Mouse (Mus musculus): Measurements from ENCODE around the gene Wdr60. TPM values are rescaled to one million over a fixed set of nuclear protein-coding genes. Genes with fewer than 3 reads are reported as not detected.
"Not testable (repeated sequence)": the region's sequence is repeated elsewhere in the genome, so short reads cannot be mapped to it uniquely, and the experiment has no call there.

Gene Wdr60
- 12.5 and 16.4 TPM in 2 replicates for polyA plus RNA-seq (2012; rRNA removed)

DNA sequence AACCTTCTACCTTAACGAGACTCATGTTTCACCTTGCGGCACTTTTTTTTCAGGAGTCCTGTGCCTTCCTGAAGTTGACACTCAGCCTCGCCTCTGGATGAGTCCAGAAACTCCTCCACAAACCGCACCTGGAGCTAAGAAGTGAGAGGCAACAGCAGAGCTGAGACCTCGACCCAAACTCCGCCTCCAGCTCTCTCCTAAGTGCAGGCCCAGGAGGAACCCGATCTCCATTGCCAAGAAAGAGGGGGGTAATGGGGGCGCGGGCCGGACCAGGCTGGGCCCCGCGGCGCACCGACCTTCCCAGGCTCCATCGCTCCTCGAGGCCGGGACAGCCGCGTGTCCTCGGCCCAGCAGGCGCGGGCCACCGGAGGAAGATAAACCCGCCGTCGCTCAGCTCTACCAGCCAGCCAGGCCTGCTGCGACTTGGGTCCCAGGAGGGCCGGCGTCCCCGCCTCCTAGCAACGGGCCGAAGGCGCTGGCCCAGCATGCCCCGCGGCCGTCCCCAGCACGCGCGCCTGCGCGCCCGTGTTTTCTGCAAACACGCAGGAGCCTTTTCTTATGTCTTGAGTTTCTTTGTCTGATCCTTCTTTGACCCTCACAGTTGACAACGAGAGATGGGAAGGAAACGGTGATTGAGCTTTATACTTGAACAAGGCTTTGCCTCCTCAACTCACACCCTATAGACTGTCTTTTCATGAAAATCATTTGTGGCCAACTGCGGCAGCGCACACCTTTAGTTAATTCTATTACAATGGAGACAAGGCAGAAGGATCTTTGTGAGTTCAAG lies at the start of gene Wdr60:
Wdr60 (minus strand) TSS at position 468 of the 787 bp plus-strand sequence.
- DNase-seq (ENCODE audit: low spot score), result peak; percentile 84

DNA sequence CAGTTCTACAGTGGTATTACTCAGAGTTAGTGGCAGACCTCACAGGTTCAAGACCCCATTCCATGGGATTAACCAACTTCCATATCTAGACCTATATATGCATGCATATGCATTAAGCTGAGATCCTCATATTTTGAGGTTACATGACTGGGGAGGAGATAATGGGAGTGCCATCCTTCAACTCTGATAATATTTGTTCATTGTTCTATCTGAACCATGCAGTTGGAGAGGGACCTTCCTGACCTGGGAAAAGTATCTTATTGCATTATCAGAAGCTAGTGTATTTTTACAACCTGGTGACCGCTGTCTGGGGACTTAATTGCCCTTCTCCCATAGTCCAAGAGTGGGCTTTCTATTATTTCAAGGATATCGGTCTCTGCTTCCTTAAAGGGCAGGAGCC lies 45.8 kb upstream of the Wdr60 start:
- DNase-seq (ENCODE audit: low spot score), result no peak

DNA sequence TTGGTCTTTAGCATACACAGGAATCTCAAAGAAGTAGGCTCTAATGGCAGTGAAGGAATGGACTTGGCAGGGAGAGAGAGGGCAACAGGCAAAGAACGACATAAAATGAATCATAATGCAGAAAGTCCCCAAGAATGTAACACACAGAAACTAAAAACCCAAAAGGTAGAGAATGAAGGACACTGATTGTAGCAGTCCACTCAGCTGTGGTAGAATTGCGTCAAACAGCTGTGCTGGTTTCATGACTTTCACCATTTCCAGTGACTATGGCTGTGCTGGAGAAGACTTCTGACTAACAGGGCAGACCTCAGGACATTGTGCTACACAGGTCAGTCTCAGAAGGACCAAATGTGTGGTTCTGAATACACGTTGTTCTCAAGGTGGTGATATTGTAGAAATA lies 45.0 kb upstream of the Wdr60 start:
- no peak for DNase-seq (ENCODE audit: low spot score)

DNA sequence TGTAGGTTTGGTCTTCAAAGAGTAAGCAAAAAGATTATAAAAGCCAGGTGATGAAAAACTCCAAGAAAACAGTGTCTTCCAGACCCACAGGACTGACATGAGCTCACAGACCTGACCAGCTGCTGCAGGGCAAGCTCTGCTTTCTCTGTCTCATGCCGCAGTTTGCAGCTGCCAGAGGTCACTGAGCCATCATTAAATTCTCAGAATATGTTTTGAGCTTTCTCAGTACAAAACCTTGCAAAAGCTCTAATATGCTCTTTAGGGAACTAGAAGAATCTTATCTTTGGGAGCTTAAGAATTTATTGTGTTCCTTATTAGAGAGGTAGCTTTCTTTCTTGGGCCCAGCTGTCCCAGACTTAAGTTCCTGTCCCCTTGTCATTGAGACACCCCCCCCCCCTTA lies 43.2 kb upstream of the Wdr60 start:
- DNase-seq (ENCODE audit: low spot score), result no peak

DNA sequence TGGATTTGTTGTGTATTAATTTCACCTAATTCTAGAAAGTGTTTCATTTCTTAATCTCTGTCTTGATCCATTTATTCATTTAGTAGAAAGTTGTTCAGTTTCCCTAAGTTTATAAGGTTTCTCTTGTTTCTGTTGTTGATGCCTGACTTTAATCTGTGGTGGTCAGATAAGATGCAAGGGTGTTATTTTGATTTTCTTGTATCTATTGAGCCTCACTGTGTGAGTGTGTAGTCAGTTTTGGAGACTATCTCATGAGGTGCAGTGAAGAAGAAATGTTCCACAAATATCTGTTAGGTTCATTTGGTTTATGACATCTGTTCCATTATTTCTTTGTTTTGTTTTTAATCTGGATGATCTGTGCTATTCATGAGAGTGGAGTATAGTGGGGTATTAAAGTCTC lies 39.4 kb upstream of the Wdr60 start:
- no peak for DNase-seq (ENCODE audit: low spot score)

DNA sequence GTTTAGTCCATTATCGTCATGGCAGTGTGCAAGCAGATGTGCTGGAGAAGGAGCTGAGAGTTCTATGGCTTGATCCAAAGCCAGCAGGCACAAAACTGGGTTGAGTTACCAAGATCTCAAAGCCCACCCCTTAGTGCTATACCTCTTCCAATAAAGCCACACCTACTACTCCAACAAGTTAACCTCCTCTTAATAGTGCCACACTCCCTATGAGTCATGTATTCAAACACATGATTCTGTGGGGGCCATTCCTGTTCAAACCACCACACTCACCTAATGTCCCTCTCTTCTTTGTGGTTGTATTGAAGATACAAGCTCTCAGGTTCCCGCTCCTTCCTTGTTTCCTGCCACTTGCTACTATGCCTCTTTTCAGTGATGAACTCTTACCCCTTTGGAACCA lies 37.1 kb upstream of the Wdr60 start:
- DNase-seq (ENCODE audit: low spot score), result no peak

DNA sequence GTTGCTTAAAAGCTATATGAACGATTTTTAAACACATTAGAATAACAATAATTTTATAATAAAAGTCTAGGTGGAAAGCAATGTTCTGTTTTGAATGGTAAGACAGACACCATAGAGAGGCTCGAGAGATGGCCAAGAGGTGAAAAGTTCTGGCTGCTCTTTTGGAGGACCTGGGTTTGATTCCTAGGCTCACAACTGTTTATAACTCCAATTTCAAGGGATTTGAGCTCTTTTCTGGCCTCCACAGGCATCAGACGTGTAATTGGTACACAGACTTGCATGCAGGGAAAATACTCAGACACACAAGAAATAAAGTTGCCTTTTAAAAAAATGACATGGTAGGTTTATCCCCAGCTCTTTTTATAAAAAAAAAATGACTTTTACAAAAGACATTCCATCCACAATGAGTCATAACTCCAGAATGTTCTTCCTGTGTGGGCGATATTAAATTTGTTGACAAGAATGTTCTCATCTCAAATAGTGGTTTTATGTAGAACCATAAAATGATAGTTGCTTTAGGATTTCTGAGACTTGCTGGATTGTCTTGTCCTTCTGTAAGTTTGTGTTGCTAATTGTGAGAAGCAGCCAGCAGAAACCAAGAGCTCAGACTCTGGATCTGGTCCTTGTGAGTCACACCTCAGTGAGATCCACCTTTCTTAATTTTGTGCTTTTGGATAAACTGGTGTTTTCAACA lies 30.9 kb upstream of the Wdr60 start:
- DNase-seq (ENCODE audit: low spot score), result no peak

DNA sequence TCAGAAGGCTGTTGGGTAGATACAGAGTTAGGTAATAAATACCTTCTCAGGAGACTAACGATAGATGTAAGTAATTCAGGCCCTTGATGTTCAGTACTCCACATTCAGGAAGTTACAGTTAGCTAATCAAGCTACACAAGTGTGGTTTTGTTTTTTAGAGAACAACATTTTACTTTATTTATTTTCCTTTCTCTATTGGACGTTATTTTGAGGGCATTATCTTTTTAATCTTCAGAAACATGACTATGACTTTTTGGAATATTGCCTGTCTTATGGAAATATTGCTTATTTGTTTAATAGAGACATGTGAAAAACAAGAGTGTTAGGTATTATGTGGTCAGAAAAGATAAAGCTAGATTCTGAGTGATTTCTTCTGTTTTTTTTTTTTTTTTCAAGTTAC lies 30.4 kb upstream of the Wdr60 start:
- DNase-seq (ENCODE audit: low spot score), result no peak

DNA sequence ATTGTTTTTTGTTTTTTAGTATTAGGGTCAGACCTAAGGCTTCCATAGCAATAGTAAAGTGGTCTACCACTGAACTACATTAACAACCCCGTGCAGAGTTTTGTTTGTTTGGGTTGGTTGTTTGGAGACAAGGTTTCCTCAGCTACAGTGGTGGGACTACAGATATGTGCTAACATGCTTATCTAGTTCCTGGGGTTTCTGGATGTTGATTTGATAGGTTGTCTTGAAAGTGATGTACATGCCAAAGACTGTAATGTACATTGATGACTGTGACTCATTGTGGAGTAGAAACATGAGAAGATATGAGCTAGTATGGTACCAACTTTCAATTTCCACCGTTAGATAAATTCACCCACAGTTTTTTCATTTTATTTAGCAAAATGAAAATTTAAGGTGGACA lies 20.7 kb upstream of the Wdr60 start:
- no peak for DNase-seq (ENCODE audit: low spot score)

DNA sequence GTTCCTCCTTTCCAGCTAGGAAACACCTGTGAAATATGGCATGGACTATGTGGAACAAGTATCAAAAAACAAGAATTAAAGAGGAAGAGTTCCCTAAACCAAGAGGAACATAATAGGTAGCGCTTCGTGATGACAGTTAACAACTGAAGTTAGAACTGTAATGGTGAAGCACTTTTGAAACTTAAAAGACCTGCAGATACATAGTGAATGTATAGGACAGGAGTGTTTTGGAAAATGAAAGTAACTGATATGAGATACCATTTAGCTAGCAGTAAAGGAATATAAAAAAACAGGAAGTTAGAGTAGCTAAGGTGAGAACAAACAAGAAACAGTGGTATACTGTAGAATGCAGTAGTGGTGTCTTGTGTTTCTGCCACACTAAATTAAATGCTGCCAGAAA lies 20.0 kb upstream of the Wdr60 start:
- no peak for DNase-seq (ENCODE audit: low spot score)

DNA sequence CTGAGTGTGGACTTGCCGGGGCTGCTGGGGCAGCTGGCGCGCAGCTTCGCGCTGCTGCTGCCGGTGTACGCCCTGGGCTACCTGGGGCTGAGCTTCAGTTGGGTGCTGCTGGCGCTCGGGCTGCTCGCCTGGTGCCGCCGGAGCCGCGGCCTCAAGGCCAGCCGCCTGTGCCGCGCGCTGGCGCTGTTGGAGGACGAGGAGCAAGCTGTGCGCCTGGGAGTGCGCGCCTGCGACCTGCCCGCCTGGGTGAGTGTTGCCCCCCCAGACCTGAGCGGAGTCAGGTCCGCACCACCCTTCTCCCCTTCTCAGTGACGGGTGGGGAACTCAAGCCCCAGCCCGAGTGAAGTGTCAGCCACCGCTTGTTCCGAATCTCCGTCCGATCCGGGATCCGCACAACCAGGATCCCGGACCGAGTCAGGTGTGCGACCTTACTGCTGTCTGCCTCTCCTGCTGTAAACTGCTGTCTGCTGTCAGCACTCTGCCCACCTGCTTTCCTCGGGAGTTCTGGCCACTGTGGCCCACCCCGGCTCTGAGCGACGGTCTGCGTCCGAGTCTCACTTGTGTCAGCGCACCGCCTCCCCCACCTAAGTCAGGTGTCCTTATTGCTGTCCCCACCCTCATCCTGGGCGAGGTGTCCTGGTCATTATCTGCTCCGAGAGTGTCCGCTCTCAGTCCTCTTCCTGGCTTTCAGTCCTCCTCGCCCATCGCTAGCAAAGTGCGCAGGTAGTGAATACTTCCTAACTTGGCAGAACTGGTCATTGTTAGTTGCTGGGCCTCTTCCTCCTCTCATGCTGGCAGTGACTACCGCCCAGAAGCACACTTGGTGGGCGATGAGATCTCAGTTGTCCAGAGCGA lies 18.8 kb upstream of the Wdr60 start:
- DNase-seq (ENCODE audit: low spot score), result peak; percentile 50

DNA sequence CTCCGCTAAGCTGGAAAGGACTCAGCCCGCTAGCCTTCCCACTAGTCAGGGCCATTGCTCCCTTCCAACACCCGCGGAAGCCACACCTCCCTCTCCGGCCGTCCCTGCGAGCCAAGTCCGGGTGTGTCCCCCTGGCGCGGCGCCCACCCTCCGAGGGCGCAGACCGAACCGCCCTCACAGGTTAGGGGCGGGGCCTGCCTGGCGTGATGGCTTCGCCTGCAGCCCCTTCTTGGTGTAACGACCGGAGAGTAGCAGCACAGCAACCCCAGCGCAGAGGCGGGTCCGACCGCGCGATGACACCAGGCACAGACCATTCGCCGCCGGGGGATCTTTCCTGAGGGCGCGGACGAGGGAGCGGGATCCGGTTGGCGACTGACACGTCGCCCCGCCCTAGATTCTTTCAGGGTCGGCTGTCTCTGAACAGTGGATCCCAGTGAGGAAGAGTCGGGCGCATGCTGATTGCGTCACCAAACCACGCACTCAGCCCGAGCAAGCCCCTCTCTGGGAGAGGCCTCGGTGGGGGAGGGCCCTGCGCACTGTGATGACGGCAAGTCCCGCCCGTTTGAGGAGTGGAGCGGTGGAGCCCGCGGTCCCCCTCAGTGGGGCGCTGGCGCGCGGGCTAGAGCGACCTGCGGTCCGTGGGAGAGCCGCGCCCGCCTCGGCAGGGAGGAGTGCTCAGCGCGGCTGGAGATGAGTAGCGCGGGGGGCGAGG lies 18.0 kb upstream of the Wdr60 start, which contains the start of gene Esyt2:
Esyt2 (plus strand) TSS at position 544 of the 712 bp plus-strand sequence.
- peak; percentile 100 for DNase-seq (ENCODE audit: low spot score)

DNA sequence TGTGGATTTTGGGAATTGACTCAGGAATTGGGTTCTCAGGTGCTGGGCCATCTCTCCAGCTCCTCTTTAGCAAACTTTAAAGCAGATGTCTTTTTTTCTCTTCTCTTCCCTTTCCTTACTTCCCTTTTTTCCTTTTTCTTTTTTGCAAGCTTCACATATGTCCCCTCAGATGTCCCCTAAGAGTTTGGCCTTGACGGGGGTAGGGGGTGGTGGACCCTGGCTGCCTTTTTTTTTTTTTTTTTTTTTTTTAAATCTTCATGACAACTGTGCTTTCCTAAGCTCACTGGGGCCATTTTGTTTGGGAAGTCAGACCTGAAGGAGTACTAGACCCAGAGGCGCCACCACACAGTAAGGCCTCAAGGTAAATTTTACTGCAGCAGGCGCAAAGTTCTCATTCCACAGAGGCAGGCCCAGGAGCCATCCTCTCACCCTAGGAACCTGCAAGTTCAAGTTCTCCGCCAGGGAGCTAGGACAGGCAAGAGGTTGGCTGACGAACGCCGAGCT lies 17.4 kb upstream of the Wdr60 start:
- no peak for DNase-seq (ENCODE audit: low spot score)

DNA sequence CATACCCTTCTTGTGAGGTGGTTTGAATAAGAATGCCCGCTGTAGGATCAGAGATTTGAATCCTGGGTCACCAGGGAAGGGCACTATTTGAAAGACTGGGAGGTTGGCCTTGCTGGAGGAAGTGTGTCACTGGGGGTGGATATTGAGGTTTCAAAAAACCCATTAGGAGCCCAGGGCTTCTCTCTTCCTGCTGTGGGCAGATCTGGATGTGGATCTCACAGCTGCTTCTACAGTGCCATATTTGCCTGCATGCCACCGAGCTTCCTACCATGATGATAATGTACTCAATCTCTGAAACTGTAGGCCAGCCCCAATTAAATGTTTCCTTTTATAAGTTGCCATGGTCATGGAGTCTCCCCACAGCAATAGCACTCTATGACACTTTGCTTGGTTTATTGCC lies 16.4 kb upstream of the Wdr60 start:
- no peak for DNase-seq (ENCODE audit: low spot score)

DNA sequence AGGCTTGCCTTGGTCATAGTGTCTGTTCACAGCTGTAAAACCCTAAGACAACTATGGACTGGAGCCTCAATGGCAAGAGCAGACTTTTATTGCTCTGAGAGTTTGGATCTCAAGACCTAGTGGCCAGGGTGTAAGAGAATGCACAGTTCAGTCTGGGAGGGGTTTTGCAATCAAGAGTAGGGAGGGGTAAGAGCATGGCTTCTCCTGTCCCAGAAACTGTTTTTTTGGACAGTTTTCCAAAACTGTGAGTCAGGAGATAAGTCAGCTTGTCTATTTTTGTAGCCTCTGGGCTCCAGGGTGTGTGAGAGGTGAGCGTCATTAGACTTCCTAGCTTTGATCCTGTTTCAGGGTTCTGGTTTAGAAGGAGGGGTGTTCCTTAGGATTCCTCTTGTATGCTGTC lies 15.7 kb upstream of the Wdr60 start:
- DNase-seq (ENCODE audit: low spot score), result no peak

DNA sequence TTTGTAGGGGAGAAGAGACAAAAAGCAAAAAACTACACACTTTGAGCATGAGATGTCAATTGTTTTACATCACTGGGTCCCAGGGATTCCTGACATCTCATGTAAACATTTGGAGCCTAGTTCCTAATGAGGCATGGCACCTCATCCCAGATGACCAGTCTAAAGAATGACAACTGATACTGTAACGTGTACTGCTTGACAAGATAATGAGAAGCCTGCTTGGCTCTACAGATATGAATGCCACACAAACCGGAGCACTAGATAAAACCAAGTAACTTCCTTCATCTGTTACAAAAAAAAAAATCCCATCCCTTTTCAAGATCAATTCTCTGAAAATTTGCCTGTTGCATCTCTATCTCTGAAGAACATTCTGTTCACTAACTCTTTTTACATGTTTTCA lies 14.1 kb upstream of the Wdr60 start:
- no peak for DNase-seq (ENCODE audit: low spot score)

DNA sequence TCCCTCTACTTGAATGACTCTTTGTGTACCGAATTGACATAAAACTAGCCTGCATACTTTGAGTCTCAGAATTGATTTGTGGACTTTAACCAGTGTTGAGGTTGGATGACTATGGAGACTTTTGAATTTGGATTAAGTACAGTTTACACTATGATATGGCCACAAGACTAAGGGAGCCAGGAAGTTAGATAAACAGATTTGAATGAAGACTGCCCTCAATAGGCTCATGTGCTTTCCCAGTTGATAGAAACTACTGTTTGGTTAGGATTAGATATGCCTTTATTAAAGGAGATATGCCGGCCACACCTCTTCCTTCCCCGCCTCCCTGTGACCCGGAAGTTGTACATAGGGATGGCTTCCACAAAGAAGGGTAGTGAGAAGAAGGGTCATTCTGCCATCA lies 12.8 kb upstream of the Wdr60 start:
- DNase-seq (ENCODE audit: low spot score), result no peak

DNA sequence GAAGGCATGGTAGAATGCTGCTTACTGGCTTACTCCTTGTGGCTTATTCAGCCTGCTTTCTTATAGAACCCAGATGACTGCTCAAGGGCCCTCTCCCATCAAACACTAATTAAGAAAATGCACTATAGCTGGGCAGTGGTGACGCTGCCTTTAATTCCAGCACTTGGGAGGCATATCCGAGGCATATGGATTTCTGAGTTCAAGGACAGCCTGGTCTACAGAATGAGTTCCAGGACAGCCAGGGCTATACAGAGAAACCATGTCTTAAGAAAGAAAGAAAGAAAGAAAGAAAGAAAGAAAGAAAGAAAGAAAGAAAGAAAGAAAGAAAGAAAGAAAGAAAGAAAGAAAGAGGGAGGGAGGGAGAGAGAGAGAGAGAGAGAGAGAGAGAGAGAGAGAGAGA lies 12.3 kb upstream of the Wdr60 start, which contains the start of gene Gm11027:
Gm11027 (plus strand) TSS at position 301 of the 400 bp plus-strand sequence.
- not testable (repeated sequence) for DNase-seq (ENCODE audit: low spot score)

DNA sequence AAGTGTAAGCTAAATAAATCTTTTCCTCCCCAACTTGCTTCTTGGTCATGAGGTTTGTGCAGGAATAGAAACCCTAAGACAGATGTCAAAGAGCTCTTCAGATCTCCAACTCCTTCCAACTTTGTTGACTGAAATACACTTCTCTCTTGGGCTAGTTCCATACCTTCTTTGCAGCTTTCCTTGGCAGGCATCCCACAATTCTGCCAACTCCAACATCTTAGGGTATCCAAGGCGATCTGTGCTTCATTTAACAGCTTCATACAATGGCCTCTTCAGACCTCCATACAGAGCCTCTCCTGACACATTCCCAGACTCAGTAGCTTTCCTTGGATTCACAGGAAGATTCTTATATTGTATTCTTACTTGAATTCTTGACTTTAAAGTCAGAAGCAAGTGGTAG lies 10.9 kb upstream of the Wdr60 start:
- no peak for DNase-seq (ENCODE audit: low spot score)

DNA sequence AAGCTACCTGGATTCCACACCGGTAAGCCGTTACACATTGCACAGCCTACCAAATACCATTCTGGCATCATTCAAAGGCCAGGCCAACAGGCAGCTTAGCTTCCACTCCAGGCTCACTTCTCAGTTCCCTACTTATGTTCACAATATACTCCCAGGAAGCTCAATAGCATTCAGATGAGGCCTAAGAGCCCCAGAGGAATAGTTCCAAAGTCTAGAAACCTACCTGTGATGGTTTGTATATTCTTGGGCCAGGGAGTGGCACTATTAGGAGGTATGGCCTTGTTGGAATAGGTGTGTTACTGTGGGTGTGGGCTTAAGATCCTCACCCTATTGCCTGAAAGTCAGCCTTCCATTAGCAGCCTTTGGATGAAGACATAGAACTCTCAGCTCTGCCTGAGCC lies 8.2 kb upstream of the Wdr60 start:
- no peak for DNase-seq (ENCODE audit: low spot score)

DNA sequence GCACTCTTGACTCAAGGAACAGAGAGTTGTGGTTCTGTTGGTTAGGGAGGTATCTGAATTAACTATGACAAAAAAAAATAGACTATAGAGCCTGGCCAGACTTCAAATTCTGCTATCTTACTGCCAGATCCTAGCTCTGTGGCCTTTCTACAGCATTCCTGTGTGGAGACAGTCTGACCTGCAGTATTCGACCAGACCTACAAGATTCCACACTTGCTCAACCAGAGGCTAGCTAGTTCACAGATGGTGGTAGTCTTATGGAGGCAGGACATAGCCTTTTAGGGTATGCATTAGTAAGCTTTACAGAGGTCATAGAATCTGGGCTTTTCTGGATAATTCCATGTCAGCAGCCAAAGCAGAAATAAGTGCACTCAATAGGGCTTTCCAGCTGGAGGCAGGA lies 7.7 kb upstream of the Wdr60 start:
- DNase-seq (ENCODE audit: low spot score), result no peak

DNA sequence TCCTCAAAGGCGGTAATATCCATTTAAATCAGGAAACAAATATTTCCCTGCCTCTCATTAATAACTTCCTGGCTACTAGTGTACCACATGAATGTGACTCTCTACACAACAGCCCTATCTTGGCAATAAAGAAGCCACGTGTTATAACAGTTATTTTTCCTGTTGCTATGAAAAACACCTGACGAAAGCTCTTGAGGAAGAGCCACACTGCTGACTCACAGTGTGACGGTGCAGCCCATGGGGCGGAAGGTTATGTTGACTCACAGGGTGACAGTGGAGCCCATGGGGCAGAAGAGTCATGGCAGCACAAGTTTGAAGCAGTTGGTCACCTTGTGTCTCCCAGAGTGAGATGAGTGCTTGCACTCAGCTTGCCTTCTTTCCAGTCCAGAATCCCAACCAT lies 6.6 kb upstream of the Wdr60 start:
- no peak for DNase-seq (ENCODE audit: low spot score)
